Mouse (Mus musculus) right cerebral cortex, adult 18-20 months (tissue): ENCODE measurements around the gene Gpbar1.
"Not testable (repeated sequence)": the region's sequence is repeated elsewhere in the genome, so short reads cannot be mapped to it uniquely, and the experiment has no call there.

ENCODE experiments used
- DNase-seq: peaks from one replicate; pipeline ENCODE4 v3.0.0; 2022; ENCODE audit warnings: mixed read lengths

Gpbar1 gene

GRCm38 (mm10) chr1:74278988-74279387 lies 638 bp downstream of the Gpbar1 start:
- no peak for DNase-seq

GRCm38 (mm10) chr1:74280591-74281325 lies 2.4 kb downstream of the Gpbar1 start:
- DNase-seq: no peak

- DNase-seq: no peak
These were observed 3.0 kb downstream of the Gpbar1 start for GRCm38 (mm10) chr1:74281372-74281771.

- no peak for DNase-seq
These were observed 3.5 kb downstream of the Gpbar1 start for GRCm38 (mm10) chr1:74281886-74282285.

DNA sequence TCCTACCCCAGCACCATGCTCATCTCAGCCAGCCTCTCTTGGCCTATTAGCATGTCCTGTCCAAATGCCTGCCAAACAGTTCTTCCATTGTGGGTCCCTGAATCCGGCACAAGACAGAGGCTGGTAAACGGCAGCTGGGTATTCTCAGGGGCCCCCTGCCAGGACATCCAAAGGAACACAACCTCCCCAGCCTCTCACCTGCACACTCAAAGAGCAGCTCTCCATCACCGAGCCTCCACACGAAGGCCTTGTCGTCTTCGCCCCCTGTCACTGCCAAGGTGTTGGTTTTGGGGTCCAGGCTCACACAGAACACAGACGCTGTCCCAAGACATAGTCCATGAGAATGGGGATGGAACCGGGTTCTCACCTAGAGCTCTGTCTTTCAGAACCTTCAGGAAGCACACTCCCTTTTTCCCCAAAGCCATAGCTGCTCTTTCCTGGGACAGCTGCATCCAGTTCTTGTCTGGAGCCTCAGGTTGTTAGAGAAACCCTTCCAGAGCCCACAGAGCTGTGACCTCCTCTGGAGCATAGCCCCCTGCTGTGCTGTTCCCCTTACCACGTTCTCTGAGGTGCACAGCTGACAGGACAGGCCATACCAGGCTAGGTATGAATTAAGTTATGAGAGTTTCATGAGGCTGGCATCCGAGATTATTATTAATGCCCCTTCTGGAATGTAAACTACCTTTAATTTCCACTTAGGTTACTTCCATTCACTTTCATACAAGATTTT lies 4.7 kb downstream of the Gpbar1 start:
- DNase-seq: no peak

DNA sequence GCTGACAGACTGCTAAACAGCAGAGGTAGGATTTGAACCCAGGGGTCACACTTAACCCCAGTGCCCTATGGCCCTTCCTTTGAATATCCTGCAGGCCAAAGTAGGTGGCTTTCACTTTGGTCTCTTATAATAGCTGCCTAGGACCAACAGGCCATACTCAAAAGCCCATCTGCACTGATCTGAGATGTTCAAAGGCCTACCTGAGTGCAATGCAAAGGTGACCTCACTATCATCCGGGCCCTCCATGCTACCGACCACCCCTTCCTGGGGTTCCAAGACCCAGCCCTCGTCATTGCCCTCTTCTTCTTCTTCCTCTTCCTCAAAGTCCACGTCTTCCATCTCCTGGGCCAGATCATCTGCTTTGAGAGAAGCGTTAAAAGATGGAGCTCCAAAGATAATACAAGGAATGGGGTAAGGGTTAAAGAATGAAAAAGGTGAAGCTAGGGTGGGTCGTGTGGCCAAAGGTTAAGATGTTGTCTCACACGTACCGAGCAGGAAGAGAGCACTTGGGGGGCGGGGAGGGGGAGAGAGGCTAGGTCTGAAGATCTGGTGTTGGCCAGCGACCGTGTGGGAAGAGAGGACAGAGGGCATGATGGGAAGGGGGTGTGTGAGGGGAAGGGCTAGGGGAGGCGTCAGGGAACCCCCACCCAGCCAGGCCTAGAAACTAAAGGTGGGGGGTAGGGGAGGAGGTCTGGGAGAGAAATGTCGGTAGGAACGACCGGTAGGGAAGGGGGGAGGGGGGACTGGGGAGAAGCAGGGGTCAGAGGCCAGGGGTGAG lies 5.5 kb downstream of the Gpbar1 start:
- DNase-seq: peak; percentile 57

- peak; percentile 100 for DNase-seq
These were observed 6.3 kb downstream of the Gpbar1 start, which contains the start of the genes Aamp and Pnkd for GRCm38 (mm10) chr1:74284543-74285160. Gene Aamp (minus strand): TSS chr1:74284738. Gene Pnkd (plus strand): TSS chr1:74284930.

- DNase-seq: no peak
These were observed 7.1 kb downstream of the Gpbar1 start for GRCm38 (mm10) chr1:74285212-74286010.

DNA sequence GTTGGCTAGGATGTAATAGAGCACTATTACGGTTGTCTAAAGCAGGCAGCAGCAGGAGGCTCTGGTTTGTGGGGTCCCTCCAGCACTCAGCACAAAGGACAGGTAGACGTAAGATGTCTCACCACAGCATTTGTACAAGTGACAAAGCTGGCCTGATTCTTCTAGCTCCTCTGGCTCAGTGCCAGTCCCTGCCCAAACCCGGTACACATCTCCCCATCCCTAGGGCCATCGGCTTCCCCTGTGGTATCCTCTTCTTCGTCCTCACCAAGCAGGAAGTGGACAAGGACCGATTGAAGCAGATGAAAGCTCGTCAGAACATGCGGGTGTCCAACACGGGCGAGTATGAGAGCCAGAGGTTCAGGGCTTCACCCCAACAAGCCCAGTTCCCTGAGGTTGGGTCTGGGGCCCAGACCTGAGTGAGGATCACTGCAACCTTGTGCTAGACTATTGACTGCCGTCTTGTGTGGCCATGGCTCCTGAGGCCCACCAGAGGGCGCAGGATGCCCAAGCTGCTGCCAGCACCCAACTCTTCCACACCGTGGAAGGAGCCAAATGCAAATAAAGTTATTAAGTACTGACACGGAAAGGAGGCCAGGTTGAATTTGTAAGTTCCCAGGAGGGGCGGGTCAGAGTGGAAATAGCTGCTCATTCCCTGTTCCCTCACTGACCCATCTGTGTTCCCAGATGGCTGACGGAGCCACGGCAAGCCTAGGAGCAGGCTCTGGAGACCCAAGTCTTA lies 8.7 kb downstream of the Gpbar1 start:
- not testable (repeated sequence) for DNase-seq

GRCm38 (mm10) chr1:74288327-74288726 lies 10.0 kb downstream of the Gpbar1 start:
- no peak for DNase-seq

- no peak for DNase-seq
These were observed 10.9 kb downstream of the Gpbar1 start for GRCm38 (mm10) chr1:74289248-74289647.

GRCm38 (mm10) chr1:74289740-74290139 lies 11.4 kb downstream of the Gpbar1 start:
- DNase-seq: no peak

DNA sequence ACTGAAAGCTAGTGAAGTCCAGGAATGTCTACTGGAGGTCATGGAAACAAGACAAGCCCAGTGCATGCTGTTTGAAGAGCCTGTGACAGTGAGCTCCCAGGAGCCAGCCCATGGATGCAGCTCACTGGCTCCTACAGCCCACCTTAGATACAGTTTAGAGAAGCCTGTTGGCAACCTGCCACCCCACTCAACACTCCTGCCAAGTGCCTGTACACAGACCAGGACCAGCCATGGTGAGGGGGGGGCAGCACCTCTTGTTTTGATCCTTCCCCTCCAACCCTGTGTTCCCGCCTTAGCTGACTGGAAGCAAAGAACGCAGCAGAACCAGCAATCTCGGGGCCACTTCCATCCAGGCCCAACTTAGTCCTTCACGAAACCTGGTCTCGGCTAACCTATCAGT lies 11.8 kb downstream of the Gpbar1 start:
- no peak for DNase-seq

GRCm38 (mm10) chr1:74292331-74293020 lies 14.1 kb downstream of the Gpbar1 start:
- no peak for DNase-seq

DNA sequence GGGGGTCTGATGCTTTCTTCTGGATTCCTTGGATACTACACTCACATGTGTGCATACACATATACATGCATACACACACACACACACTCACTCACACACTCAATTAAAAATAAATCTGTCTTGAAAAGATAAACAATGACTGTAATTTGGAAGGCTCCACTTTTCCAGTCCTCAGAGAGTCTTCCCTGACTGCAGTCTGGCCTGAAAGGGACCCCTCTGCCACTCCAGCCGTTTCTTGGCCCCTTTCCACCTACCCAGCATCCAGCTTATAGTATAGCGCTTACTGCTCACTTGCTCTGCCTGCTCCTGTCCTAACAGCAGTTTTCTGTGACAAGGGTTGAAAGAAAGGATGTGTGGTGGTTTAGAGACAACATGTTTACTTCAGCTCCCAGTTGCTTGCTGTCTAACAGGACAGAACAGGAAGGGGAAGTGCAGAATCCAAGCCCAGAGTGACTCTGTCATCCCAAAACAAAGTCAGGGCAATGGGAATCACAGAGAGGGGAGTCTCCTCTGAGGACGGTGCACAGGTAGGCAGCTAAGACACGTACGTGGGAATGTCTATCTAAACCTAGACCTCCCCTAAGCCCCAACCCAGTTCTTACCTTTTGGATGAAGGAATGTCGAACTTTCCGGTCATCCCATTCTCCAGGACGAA lies 15.1 kb downstream of the Gpbar1 start:
- no peak for DNase-seq

DNA sequence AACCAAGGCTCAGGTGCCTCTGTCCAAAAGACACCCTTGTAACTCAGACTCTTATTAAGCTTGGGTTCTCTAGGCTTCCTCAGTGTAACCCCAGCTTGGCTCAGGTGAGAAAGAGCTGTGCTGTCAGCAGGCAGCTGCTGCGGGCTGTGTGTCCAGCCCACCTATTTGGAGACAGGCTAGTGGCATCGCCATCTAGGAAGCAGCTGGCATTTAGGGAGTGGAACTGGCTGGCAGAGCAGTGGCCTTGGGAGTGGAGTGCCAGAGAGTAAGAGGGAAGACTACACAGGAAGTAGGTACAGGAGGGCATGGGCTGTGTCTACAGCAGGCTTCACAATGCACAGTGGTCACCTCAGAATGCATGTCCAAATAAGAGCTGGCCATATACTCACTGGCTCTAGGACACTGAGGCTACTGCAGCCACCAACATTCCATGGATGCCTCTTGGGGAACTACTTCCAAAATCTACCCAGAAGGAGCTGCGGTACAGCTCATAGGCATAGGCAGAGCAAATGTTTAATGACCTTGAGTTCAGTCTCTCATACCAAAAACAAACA lies 15.8 kb downstream of the Gpbar1 start:
- DNase-seq: no peak

- DNase-seq: no peak
These were observed 16.5 kb downstream of the Gpbar1 start for GRCm38 (mm10) chr1:74294733-74295455.

DNA sequence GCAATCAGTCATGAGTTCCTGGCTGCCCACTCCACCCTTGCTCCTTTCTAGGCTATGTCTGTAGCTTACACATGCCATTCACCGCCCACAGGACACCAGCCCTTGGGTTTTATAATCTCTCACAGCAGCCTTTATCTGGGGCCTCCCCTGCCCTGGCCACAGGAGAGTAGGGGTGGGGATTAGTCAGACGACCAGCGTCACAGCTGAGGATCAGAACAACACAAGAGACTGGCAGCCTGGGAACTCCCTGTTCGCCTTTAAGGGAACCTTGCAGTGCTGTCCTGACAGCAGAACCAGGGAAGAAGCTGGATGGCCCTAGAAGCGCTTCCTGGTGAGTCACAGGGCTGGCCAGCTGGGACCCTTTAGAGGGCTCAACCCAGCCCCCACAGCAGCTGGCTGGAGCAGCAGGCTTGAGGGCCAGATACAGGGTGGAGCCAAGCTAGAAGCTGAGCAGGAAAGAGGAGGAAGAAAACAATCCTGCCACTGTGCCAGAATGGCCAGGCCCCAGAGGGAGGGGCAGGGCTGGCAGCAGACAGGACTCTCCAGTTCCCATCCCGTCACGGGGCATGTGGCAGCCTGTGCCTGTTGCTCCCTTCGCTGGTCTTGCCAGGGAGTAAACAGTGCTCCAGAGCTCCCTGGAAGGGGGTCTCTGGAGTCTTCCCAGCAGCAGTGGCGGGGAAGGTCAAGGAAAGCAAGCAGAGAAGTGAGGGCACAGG lies 17.3 kb downstream of the Gpbar1 start:
- DNase-seq: peak; percentile 92
